Mouse (Mus musculus) heart, adult 2 months (tissue): ENCODE data around the gene Fat3. TPM values are rescaled to one million over a fixed set of nuclear protein-coding genes. Genes with fewer than 3 reads are reported as not detected.

Experiments
- DNase-seq, 2 experiments: peaks; one replicate each; pipeline ENCODE4 v3.0.0; 2021
- H3K27ac ChIP-seq: fragments of 200-600 bp; 2 replicates; pipeline ENCODE4 v1.8.1; 2022
- H3K27me3 ChIP-seq: fragments of 200-500 bp; 2 replicates; pipeline ENCODE4 v1.6.1; 2012; ENCODE audit warnings: mild to moderate bottlenecking, low read length, inconsistent platforms, mixed read lengths; ENCODE audit not compliant: control insufficient read depth, insufficient read depth
- H3K36me3 ChIP-seq: fragments of 200-500 bp; 2 replicates; pipeline ENCODE4 v1.6.1; 2012; ENCODE audit warnings: low read length, inconsistent platforms; ENCODE audit not compliant: control insufficient read depth, insufficient read depth
- H3K4me1 ChIP-seq: fragments of 200-500 bp; 2 replicates; pipeline ENCODE4 v1.6.1; 2011; ENCODE audit warnings: low read length; ENCODE audit not compliant: control insufficient read depth, insufficient read depth
- H3K4me3 ChIP-seq: fragments of 200-600 bp; 2 replicates; pipeline ENCODE4 v1.8.1; 2022
- H3K79me2 ChIP-seq: fragments of 200-500 bp; replicated peaks from 2 replicates; pipeline ENCODE4 v1.6.1; 2012; ENCODE audit warnings: mild to moderate bottlenecking, inconsistent platforms, low read length, moderate library complexity, mixed read lengths; ENCODE audit not compliant: control insufficient read depth, insufficient read depth
- H3K9ac ChIP-seq: fragments of 200-500 bp; 2 replicates; pipeline ENCODE4 v1.6.1; 2012; ENCODE audit warnings: low read depth, mild to moderate bottlenecking, control low read depth, inconsistent platforms, low read length, mixed read lengths
- CTCF ChIP-seq: fragments of 200-600 bp; IDR thresholded peaks from 2 replicates; pipeline ENCODE4 v1.8.1; 2022; ENCODE audit warnings: antibody characterized with exemption, mild to moderate bottlenecking, moderate library complexity
- EP300 ChIP-seq: fragments of 200-500 bp; IDR thresholded peaks from 2 replicates; pipeline ENCODE4 v1.6.1; 2011; ENCODE audit warnings: low read depth, low read length, control low read depth; ENCODE audit not compliant: insufficient read depth
- POLR2A ChIP-seq: fragments of 200-500 bp; IDR thresholded peaks from 2 replicates; pipeline ENCODE4 v1.6.1; 2011; ENCODE audit warnings: mild to moderate bottlenecking, low read depth, low read length, control low read depth; ENCODE audit not compliant: insufficient read depth
- WGBS: fragments of 180-500 bp; shearing (Covaris S2); methylation state at CpG from one replicate; pipeline ENCODE4 v1.1.7; 2018; 5-methylcytosine and 5-hydroxymethylcytosine counted together
- intact Hi-C: fragments of 180-260 bp; cut with DNase I; formaldehyde crosslinking; loops from one replicate; pipeline ENCODE4 v1.15.1; 2025
- polyA plus RNA-seq: library from polyadenylated mRNA; depleted of rRNA; stranded (reverse); fragments of >200 nt; gene quantifications from 2 replicates; pipeline ENCODE4 v1.2.3, GENCODE M21; 2012
- total RNA-seq, 2 experiments: library from RNA; stranded (reverse); gene quantifications; 2 replicates each; pipeline ENCODE4 v1.2.3; 2021

The Fat3 gene
- total and polyA plus RNA-seq, 3 experiments: 0.20 to 0.43 (median 0.37) TPM

- 58% methylated on average over 4 of the region's 4 CpGs for WGBS
These were observed 631.6 kb downstream of the Fat3 start for GRCm38 (mm10) chr9:15869456-15869855.

GRCm38 (mm10) chr9:15866280-15867072 lies 634.6 kb downstream of the Fat3 start:
- Histone ChIP-seq H3K27me3 (no peaks in the 10 kb centered on the region), H3K4me1 (no peaks in the 10 kb centered on the region), H3K36me3 (no peaks in the 10 kb centered on the region), H3K9ac (no peak overlapping the region), H3K4me3 (no peak overlapping the region), H3K27ac (no peak overlapping the region), H3K79me2 (no peaks in the 10 kb centered on the region)
- TF ChIP-seq EP300 (no peak), CTCF (no peak), POLR2A (no peak)
- DNase-seq: no peak
- WGBS: 78% methylated on average over 10 of the region's 10 CpGs
- intact Hi-C loops: no loop called here

More at GRCm38 (mm10) chr9:15869456-15869855, 631.6 kb downstream of the Fat3 start:
- no peak overlapping the region for H3K4me3 ChIP-seq
- no peaks in the 10 kb centered on the region for H3K27me3 ChIP-seq
- TF ChIP-seq POLR2A (no peak), CTCF (no peak), EP300 (no peak)
- no peak overlapping the region for H3K27ac ChIP-seq
- H3K9ac ChIP-seq: no peak overlapping the region
- H3K79me2 ChIP-seq: no peaks in the 10 kb centered on the region
- intact Hi-C loops: no loop called here
- DNase-seq: no peak
- H3K4me1 ChIP-seq: no peaks in the 10 kb centered on the region
- H3K36me3 ChIP-seq: no peaks in the 10 kb centered on the region

- H3K27ac ChIP-seq: no peak overlapping the region
- 41% methylated on average over 5 of the region's 5 CpGs for WGBS
- H3K4me3 ChIP-seq: no peak overlapping the region
- H3K27me3 ChIP-seq: no peaks in the 10 kb centered on the region
- no peaks in the 10 kb centered on the region for H3K36me3 ChIP-seq
- H3K79me2 ChIP-seq: no peaks in the 10 kb centered on the region
- TF ChIP-seq EP300 (peak; percentile 43; the same call in 1 of the 2 replicates), POLR2A (no peak), CTCF (no peak)
- H3K9ac ChIP-seq: no peak overlapping the region
- intact Hi-C loops: no loop called here
- H3K4me1 ChIP-seq: no peaks in the 10 kb centered on the region
- DNase-seq: peak in 1 of 2 experiments; percentile 15
These were observed 639.7 kb downstream of the Fat3 start for GRCm38 (mm10) chr9:15861402-15861801.
